Mouse (Mus musculus) ES-Bruce4 (cell line): ENCODE measurements around the gene Tspoap1.

Experiments used
- CTCF ChIP-seq: IDR thresholded peaks from one replicate; pipeline ENCODE4 v1.8.1; 2011; ENCODE audit warnings: low read depth, low read length
- EP300 ChIP-seq: IDR thresholded peaks from 2 replicates; pipeline ENCODE4 v1.6.1; 2011; ENCODE audit warnings: low read depth, low read length; ENCODE audit not compliant: insufficient read depth
- POLR2A ChIP-seq: IDR thresholded peaks from one replicate; pipeline ENCODE4 v1.8.1; 2011; ENCODE audit warnings: low read length; ENCODE audit not compliant: insufficient read depth

GRCm38 (mm10) chr11:87722168-87722567 is 38.2 kb upstream of the Tspoap1 start:
- TF ChIP-seq CTCF (no peak), POLR2A (no peak), EP300 (no peak)
